Mouse (Mus musculus) bone marrow, adult 2 months (tissue): ENCODE measurements around the gene Gm47995. TPM values are rescaled to one million over a fixed set of nuclear protein-coding genes. Genes with fewer than 3 reads are reported as not detected.
"Not testable (repeated sequence)": the region's sequence is repeated elsewhere in the genome, so short reads cannot be mapped to it uniquely, and the experiment has no call there.

Experiments
- H3K27ac ChIP-seq: fragments of 200-500 bp; 2 replicates; pipeline ENCODE4 v1.5.1; 2012; ENCODE audit warnings: low read depth, mild to moderate bottlenecking, control low read depth, inconsistent platforms, low read length; ENCODE audit not compliant: control insufficient read depth, poor library complexity, insufficient read depth
- H3K4me1 ChIP-seq: fragments of 200-500 bp; 2 replicates; pipeline ENCODE4 v1.6.1; 2011; ENCODE audit warnings: low read length; ENCODE audit not compliant: control insufficient read depth, insufficient read depth
- H3K4me3 ChIP-seq: fragments of 200-500 bp; replicated peaks from 2 replicates; pipeline ENCODE3; 2011; ENCODE audit warnings: mild to moderate bottlenecking, low read depth, low read length, control low read depth; ENCODE audit not compliant: control insufficient read depth
- CTCF ChIP-seq: fragments of 200-500 bp; IDR thresholded peaks from 2 replicates; pipeline ENCODE4 v1.5.1; 2011; ENCODE audit warnings: low read length, control low read depth; ENCODE audit not compliant: control insufficient read depth, insufficient read depth
- POLR2A ChIP-seq: fragments of 200-500 bp; IDR thresholded peaks from 2 replicates; pipeline ENCODE4 v1.6.1; 2011; ENCODE audit warnings: low read depth, mild to moderate bottlenecking, control low read depth, low read length, borderline replicate concordance; ENCODE audit not compliant: control insufficient read depth
- WGBS: fragments of 180-500 bp; shearing (Covaris S2); methylation state at CpG from one replicate; pipeline ENCODE4 v1.1.7; 2018; 5-methylcytosine and 5-hydroxymethylcytosine counted together
- polyA plus RNA-seq: library from polyadenylated mRNA; stranded (reverse); fragments of >200 nt; gene quantifications from 2 replicates; pipeline ENCODE4 v1.2.4, GENCODE M21; 2011; ENCODE audit warnings: low replicate concordance; ENCODE audit not compliant: missing spikeins, insufficient read depth, insufficient read length

The Gm47995 gene
- not detected in 2 replicates for polyA plus RNA-seq

DNA sequence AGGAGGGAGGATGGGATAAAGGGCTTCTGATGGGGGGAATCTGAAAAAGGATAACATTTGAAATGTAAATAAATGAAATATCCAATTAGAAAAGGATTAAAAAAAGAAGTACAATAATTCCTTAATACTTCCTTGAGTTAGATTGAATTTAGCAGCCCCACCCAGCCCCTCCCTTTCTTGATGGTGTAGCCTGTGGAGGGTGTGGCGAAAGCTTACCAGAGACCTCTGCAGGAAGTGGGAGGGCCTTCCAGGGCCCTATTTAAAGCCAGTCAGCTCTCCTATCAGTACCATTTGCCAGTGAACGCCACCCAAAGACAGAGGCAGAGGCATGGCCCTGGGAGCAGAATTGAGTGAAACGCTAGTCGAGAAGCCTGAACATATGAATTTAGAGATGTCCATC lies at the start of gene Gm47995:
Gene Gm47995 (plus strand): TSS at position 329 of the 400 bp plus-strand sequence.
- not testable (repeated sequence) for H3K4me1 ChIP-seq, H3K4me3 ChIP-seq, H3K27ac ChIP-seq
- 62% methylated on average over 4 of the region's 4 CpGs for WGBS

DNA sequence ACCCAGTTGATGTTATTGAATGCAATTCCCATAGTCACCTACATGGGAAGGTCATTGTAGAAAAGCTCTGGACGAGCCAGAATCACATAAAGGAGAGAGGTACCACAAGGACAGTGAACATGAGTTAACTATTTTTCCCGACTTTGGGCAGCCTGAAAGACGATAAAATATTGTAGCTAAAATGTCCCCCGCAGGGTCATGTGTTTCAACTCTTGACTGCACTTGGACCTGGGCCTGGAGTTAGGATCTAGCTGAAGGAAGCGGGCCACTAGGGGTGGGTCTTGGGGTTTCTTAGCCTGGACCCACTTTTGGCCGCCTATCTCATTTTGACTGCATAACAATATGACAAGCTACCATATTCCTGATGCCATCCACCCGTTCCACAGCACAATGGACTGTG lies 48.0 kb upstream of the Gm47995 start:
- no peak overlapping the region for H3K4me3 ChIP-seq
- TF ChIP-seq POLR2A (no peak), CTCF (no peak)
- 85% methylated on average over 7 of the region's 7 CpGs for WGBS
- no peaks in the 10 kb centered on the region for H3K4me1 ChIP-seq
- no peak overlapping the region for H3K27ac ChIP-seq

DNA sequence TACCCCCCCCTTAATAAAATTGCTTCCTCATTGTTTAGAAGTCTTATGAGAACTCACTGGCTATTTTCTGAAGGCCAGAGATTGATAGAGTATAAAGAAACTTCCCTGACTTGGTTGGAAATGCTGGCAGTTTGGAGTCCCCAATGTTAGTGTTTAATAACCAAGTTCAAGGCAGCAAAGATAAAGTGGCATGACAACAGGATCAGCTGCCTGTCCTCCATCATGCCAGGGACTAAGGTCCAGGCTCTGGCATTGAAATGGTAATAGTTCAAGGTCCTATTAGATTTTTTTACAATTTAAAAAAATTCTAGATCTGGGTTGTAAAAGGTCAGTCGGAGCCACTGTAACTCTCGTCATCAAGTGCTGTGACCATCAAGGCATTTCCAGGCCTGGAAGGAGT lies 47.2 kb upstream of the Gm47995 start:
- WGBS, result 82% methylated on average over 2 of the region's 2 CpGs

DNA sequence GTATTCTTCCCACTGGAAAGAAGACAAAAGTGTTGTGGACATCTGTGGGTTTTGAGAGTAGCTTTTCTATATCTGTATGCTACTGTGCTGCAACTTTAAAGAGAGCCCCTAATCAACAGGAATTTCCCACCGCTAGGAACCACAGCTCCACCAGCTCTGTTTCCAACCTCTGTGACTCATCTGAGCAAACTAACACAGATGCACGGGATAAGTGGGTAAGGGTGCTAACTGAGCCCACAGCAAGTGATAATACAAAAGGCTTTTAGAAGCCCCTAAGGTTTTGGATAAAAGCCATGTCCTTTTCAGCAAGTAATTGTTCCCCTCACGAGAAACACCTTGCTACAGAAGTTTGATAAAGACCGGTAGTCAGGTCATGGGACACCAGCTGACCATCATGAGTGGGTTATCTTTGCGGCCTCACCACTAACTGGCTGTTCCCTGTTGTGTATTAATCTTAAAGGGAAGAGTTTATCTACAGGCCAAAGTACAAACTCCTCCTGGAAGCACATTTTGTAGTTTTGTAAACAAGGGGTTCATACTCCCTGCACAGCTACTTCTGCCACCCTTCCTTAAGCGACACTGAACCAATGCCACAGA lies 45.1 kb upstream of the Gm47995 start:
- 68% methylated on average over 6 of the region's 6 CpGs for WGBS

More for the DNA sequence above, 47.2 kb upstream of the Gm47995 start:
- Histone ChIP-seq H3K4me1 (no peaks in the 10 kb centered on the region), H3K4me3 (no peak overlapping the region), H3K27ac (no peak overlapping the region)
- TF ChIP-seq POLR2A (no peak), CTCF (no peak)

DNA sequence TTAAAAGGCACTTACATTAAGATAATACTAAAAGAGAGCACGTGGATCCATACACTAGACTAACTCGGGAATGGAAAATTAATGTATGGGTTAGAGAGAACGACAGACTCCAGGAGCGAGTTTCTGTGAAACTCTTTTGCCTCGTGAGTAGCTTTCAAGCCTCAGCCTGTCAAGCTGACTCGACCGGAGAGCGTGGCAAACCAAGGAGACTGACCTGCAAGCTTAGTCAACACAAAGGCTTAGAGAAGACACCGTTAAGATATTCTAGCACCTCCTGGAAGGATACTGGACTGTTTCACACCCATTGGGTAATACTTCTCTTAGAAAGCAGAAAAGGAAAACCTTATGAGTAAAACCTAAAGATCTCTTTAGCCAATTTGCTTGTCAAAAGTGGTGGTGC lies 44.1 kb upstream of the Gm47995 start:
- H3K4me3 ChIP-seq, H3K4me1 ChIP-seq, H3K27ac ChIP-seq: not testable (repeated sequence)
- 86% methylated on average over 9 of the region's 9 CpGs for WGBS

More for the DNA sequence above, 45.1 kb upstream of the Gm47995 start:
- H3K27ac ChIP-seq, result no peak overlapping the region
- no peaks in the 10 kb centered on the region for H3K4me1 ChIP-seq
- no peak for TF ChIP-seq CTCF
- TF ChIP-seq POLR2A, result no peak
- H3K4me3 ChIP-seq, result no peak overlapping the region

DNA sequence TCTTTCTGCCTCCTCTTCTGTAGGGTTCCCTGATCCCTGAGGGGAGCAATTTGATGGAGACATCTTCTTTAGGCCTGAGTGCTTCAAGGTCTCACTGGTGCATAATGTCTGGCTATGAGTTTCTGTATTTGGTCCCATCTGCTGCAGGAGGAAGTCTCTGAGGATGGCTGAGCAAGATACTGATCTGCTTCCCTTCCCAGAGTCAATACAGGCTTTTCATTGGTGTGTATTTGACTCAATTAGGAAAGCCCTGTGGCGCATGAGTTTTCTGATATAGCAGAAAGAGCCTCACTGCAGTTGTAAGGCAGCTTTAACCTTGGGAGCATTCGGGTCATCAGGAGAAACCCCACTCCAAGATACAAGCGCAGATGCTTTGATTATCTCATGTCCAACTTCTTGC lies 42.1 kb upstream of the Gm47995 start:
- Histone ChIP-seq H3K27ac (no peak overlapping the region), H3K4me1 (no peaks in the 10 kb centered on the region), H3K4me3 (no peak overlapping the region)
- TF ChIP-seq POLR2A (no peak), CTCF (no peak)
- 67% methylated on average over 3 of the region's 3 CpGs for WGBS

DNA sequence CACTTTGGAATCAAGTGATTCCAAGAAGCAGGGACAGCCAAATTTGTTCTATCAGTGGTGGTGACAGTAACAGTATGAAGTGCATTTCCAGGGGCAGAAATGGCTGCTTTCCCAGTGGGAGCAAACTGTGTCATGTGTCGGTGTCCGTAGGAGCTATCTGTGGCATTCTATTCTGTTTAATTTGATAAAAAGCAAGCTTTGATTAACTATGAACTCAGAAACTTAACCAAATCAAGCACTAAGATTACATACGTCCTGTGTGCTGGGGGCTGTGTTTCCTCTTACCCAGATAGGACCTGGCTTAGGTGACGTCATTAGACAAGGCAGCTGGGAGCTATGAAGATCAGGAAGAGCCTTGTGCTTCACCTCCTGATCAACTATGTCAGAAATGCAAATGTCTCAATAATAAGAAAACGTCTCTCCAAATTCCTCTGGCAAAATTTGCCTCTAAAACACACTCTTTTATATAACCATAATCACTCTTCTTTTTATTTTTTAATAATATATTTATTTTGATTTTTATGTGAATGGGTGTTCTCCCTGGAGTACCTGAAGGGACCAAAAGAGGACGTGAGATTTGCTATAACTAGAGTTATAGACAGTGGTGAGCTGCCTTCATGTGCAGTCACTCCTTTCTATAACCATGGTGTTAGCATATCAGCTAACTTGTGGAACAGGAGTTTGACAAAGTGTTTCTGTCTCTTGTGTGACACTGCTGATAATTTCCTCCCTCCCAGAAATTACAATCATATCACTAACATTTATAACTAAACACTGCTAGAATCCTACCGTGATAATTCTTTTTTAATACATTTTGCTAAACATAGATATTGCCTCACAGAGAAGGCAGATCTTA lies 41.2 kb upstream of the Gm47995 start:
- H3K4me3 ChIP-seq, result no peak overlapping the region
- H3K4me1 ChIP-seq, result no peaks in the 10 kb centered on the region
- TF ChIP-seq CTCF (no peak), POLR2A (no peak)
- WGBS, result 58% methylated on average over 7 of the region's 7 CpGs
- no peak overlapping the region for H3K27ac ChIP-seq

DNA sequence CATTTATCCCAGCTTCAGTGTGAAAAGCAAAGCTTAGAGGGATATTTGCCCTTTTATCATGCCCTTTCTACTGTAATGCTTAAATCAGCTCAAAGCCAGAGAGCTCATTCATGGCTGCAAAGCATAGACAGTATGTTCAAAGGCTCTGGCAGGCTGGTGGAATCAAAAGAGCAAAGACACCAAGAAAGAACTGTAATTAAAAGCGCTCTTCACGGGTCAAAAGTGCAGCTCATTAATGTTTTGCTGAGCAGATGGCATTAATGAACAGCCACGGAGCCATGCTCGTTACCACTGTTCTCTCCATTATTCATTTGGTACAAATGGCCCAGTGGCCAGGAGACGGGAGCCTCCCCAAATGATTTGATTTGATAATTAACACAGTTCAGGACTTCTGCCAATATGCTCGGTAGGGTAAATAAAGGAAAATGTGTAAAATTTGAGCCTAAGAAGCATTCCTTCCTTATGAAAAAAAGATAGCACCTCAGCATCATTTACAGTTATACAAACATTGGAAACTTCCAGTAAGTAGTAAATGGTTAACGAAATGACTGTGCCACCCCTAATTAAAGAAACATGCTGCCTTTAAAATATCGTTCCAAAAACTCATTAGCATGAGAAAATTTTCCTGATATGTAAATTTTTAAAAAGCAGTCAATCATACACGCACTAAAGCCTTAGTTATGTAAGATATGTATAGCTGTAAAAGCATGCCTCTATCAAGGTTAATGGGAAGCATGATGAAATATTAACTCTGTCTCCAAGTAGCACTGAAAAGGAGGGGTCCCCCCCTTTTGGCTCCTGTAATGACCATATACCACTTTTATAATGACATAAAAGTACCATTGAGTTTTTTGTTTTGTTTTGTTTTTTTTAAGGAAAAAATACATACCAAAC lies 40.0 kb upstream of the Gm47995 start:
- no peaks in the 10 kb centered on the region for H3K4me1 ChIP-seq
- no peak overlapping the region for H3K27ac ChIP-seq
- 85% methylated on average over 9 of the region's 9 CpGs for WGBS
- H3K4me3 ChIP-seq, result no peak overlapping the region
- TF ChIP-seq CTCF (no peak), POLR2A (no peak)

DNA sequence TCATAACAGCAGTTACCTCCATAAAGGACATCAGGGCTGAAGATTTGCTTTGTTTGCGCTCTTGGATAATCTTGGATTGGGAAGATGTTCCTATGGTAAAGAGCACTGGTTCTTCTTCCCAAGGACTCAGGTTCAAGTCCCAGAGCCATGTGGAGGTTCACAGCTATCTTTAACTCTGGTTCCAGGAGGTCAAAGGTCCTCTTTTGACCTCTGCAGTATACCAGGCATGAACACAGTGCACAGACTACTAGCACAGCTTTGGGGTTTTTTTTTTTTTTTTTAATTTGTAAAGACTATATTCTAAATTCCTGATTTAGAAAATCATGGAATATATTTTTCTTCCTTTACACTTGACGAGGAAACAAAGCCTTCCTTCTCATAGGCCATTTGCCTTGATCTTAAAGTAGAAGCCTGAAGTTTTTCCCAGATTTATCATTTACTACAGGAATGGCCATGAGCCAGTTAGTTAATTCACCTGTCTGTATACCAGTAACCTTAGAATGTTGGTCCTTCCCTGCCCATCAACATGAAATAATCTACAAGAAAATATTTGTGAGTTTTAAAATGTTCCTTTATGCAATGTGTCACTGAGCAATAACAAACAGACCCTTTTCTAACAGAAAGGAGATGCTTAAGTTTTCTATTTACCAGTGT lies 39.3 kb upstream of the Gm47995 start:
- WGBS, result 78% methylated on average over 2 of the region's 2 CpGs
- no peaks in the 10 kb centered on the region for H3K4me1 ChIP-seq
- H3K27ac ChIP-seq, result no peak overlapping the region
- no peak overlapping the region for H3K4me3 ChIP-seq
- TF ChIP-seq CTCF (no peak), POLR2A (no peak)
